Mouse (Mus musculus): ENCODE results near the gene Gal3st3. TPM values are rescaled to one million over a fixed set of nuclear protein-coding genes. Genes with fewer than 3 reads are reported as not detected.
A peak's percentile ranks its signal among the peaks of the same experiment; 100 is the strongest.

The Gal3st3 gene
- polyA plus RNA-seq, 1 experiment from 2014 or later = 8.9 TPM

- WGBS = 94% methylated on average over 5 of the region's 5 CpGs
- Histone ChIP-seq H3K4me3 (no peak overlapping the region), H3K9me3 (no peaks in the 10 kb centered on the region), H3K4me1 (peaks cover 24% of the 10 kb centered on the region), H3K27ac (no peak overlapping the region), H3K9ac (no peak overlapping the region), H3K27me3 (no peaks in the 10 kb centered on the region), H3K4me2 (no peak overlapping the region), H3K36me3 (peaks cover 60% of the 10 kb centered on the region)
- no peak for ATAC-seq (ENCODE audit: insufficient number of reproducible peaks, insufficient read depth, low FRiP score, low TSS enrichment, low read depth)
Measured at GRCm38 (mm10) chr19:5275736-5276135, 22.4 kb upstream of the Gal3st3 start.

- no peak overlapping the region for H3K27ac ChIP-seq
- H3K36me3 ChIP-seq = peaks cover 68% of the 10 kb centered on the region
- H3K4me2 ChIP-seq = no peak overlapping the region
- H3K4me3 ChIP-seq = no peak overlapping the region
- WGBS = 90% methylated on average over 2 of the region's 2 CpGs
- peaks cover 17% of the 10 kb centered on the region for H3K4me1 ChIP-seq
- no peaks in the 10 kb centered on the region for H3K9me3 ChIP-seq
- no peaks in the 10 kb centered on the region for H3K27me3 ChIP-seq
- no peak for ATAC-seq (ENCODE audit: insufficient number of reproducible peaks, insufficient read depth, low FRiP score, low TSS enrichment, low read depth)
- no peak overlapping the region for H3K9ac ChIP-seq
Measured at GRCm38 (mm10) chr19:5276531-5276930, 21.6 kb upstream of the Gal3st3 start.

DNA sequence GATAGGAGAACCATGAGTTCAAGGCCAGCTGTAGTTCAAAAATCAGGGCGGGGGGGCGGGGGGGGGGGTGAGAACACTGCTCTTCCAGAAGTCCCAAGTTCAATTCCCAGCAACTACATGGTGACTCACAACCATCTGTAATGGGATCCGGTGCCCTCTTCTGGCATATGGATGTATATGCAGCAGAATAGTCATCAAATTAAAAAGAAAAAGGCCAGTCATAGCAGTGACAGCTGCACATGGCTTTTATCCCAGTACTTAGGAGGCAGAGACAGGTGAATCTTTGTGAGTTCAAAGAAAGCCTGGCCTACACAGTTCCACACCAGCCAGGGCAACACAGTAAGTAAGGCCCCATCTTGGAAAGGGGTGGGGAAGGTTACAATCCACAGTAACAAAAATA lies 21.0 kb upstream of the Gal3st3 start:
- Histone ChIP-seq H3K4me2 (no peak overlapping the region), H3K9ac (no peak overlapping the region), H3K9me3 (no peaks in the 10 kb centered on the region), H3K27me3 (no peaks in the 10 kb centered on the region), H3K36me3 (peaks cover 75% of the 10 kb centered on the region), H3K27ac (no peak overlapping the region), H3K4me1 (peaks cover 11% of the 10 kb centered on the region), H3K4me3 (no peak overlapping the region)
- no peak for ATAC-seq (ENCODE audit: insufficient number of reproducible peaks, insufficient read depth, low FRiP score, low TSS enrichment, low read depth)
- WGBS = 94% methylated on average over 3 of the region's 3 CpGs

GRCm38 (mm10) chr19:5278381-5278780 lies 19.8 kb upstream of the Gal3st3 start:
- peaks cover 86% of the 10 kb centered on the region for H3K36me3 ChIP-seq
- no peak overlapping the region for H3K9ac ChIP-seq
- H3K27ac ChIP-seq = no peak overlapping the region
- ATAC-seq (ENCODE audit: insufficient number of reproducible peaks, insufficient read depth, low FRiP score, low TSS enrichment, low read depth) = no peak
- H3K4me3 ChIP-seq = no peak overlapping the region
- H3K4me1 ChIP-seq = peaks cover 10% of the 10 kb centered on the region
- no peaks in the 10 kb centered on the region for H3K9me3 ChIP-seq
- 79% methylated on average over 8 of the region's 8 CpGs for WGBS
- no peak overlapping the region for H3K4me2 ChIP-seq
- no peaks in the 10 kb centered on the region for H3K27me3 ChIP-seq

DNA sequence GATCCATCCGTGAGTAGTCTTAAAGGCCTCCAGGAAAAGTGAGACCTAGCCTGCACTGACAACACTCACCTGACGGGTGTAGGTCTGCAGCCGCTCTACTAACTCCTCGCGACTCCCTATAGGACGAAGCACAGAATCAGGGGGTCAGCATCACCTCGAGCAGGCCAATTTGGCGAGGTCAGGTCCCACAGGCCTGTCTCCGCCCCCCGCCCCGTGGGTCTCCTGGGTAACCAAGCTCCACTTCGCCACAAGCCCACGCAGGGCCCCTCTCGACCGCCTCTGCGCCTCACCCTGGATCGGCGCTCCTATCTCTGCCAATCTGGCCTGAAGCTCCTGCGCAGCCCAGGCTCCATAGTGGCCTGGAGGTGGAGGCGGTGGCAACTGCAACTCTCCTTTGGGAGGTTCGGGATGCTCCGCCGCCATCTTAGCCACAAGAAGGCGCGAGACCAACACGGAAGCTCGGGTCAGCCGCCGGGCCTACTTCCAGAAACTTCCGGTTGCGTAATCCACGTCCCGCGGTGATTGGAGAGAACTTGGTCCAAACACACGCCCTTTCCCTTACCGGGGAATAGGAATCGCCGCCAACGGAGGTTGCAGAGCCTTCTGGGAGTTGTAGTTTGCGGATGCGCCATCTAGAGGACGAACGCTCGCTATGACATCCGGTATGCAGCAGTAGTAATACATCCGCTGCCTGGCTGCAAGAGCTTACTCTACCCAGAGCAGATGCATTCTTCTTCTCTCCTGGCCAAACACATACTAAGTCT lies 3.0 kb upstream of the Gal3st3 start, which contains the start of gene Sf3b2:
Sf3b2 (minus strand) TSS at position 484 of the 764 bp plus-strand sequence.
- Histone ChIP-seq H3K4me1 (peaks cover 44% of the 10 kb centered on the region), H3K36me3 (peaks cover 33% of the 10 kb centered on the region), H3K27ac (peak within 1 kb of the TSS; percentile 89), H3K4me2 (peak within 1 kb of the TSS; percentile 94), H3K4me3 (peak within 1 kb of the TSS; percentile 78), H3K27me3 (no peaks in the 10 kb centered on the region), H3K9ac (peak within 1 kb of the TSS; percentile 94), H3K9me3 (no peaks in the 10 kb centered on the region)
- under 1% methylated on average over 46 of the region's 46 CpGs for WGBS
- peak; percentile 94 for ATAC-seq (ENCODE audit: insufficient number of reproducible peaks, insufficient read depth, low FRiP score, low TSS enrichment, low read depth)

DNA sequence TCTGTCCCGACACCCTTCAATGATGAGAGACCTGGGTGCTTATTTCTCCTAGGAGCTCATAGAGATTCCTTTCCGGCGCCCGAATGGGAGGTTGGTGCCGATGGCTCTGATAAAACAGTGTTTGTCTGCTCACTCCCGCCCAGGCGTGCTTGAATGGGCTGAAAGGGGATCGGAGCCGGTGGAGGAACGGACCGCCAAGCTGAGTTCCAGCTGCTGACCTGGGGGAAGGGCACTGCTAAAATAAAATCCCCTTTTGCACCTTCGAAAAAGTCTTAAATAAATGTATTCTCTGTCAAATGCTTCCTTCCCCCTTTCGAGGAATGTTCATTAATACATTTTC lies 2.4 kb upstream of the Gal3st3 start:
- Histone ChIP-seq H3K9me3 (no peaks in the 10 kb centered on the region), H3K36me3 (peaks cover 27% of the 10 kb centered on the region), H3K27ac (peak overlapping the region; percentile 89), H3K9ac (peak overlapping the region; percentile 94), H3K4me1 (peaks cover 44% of the 10 kb centered on the region), H3K4me3 (peak overlapping the region; percentile 78), H3K27me3 (no peaks in the 10 kb centered on the region), H3K4me2 (peak overlapping the region; percentile 94)
- whole genome bisulfite sequencing = 6% methylated on average over 13 of the region's 13 CpGs
- no peak for ATAC-seq (ENCODE audit: insufficient number of reproducible peaks, insufficient read depth, low FRiP score, low TSS enrichment, low read depth)

- H3K4me1 ChIP-seq = peaks cover 44% of the 10 kb centered on the region
- H3K27ac ChIP-seq = no peak overlapping the region
- H3K9me3 ChIP-seq = no peaks in the 10 kb centered on the region
- WGBS = 78% methylated on average over 5 of the region's 5 CpGs
- no peaks in the 10 kb centered on the region for H3K27me3 ChIP-seq
- no peak overlapping the region for H3K9ac ChIP-seq
- peaks cover 18% of the 10 kb centered on the region for H3K36me3 ChIP-seq
- no peak overlapping the region for H3K4me2 ChIP-seq
- H3K4me3 ChIP-seq = no peak overlapping the region
- ATAC-seq (ENCODE audit: insufficient number of reproducible peaks, insufficient read depth, low FRiP score, low TSS enrichment, low read depth) = no peak
Measured at GRCm38 (mm10) chr19:5296630-5297029, 1.5 kb upstream of the Gal3st3 start.

DNA sequence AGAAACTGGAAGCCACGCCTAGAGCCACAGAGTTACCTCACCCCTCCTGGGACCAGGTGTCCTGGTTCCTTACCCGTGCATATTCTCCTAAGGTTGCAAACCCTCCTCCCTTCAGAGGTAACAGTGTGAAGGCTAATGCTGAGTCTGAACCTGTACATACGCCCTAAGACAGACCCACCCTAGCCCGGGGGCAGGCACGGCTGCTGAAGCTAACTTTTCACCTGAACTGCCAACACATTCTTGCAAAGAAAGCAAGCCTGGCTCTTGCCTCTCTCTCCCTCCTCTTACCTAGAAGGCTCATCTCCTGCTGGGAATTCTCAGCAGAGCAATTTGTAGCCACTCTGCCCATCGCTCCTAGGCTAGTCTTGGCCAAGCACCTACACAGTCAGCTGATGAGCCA lies 2.5 kb downstream of the Gal3st3 start:
- H3K4me2 ChIP-seq = no peak overlapping the region
- no peak overlapping the region for H3K4me3 ChIP-seq
- WGBS = 66% methylated on average over 6 of the region's 6 CpGs
- no peaks in the 10 kb centered on the region for H3K27me3 ChIP-seq
- H3K27ac ChIP-seq = no peak overlapping the region
- H3K36me3 ChIP-seq = peaks cover 10% of the 10 kb centered on the region
- no peak for ATAC-seq (ENCODE audit: insufficient number of reproducible peaks, insufficient read depth, low FRiP score, low TSS enrichment, low read depth)
- no peaks in the 10 kb centered on the region for H3K9me3 ChIP-seq
- peaks cover 29% of the 10 kb centered on the region for H3K4me1 ChIP-seq
- no peak overlapping the region for H3K9ac ChIP-seq

GRCm38 (mm10) chr19:5302455-5302854 lies 4.3 kb downstream of the Gal3st3 start:
- Histone ChIP-seq H3K36me3 (peaks cover 24% of the 10 kb centered on the region), H3K4me3 (no peak overlapping the region), H3K27me3 (peaks cover 9% of the 10 kb centered on the region), H3K4me2 (no peak overlapping the region), H3K27ac (no peak overlapping the region), H3K9ac (no peak overlapping the region), H3K9me3 (peaks cover 7% of the 10 kb centered on the region; the same call in 1 of the 2 replicates), H3K4me1 (peaks cover 23% of the 10 kb centered on the region)
- 26% methylated on average over 4 of the region's 4 CpGs for WGBS
- ATAC-seq (ENCODE audit: insufficient number of reproducible peaks, insufficient read depth, low FRiP score, low TSS enrichment, low read depth) = no peak

- Histone ChIP-seq H3K4me2 (no peak overlapping the region), H3K27ac (no peak overlapping the region), H3K36me3 (peaks cover 31% of the 10 kb centered on the region), H3K27me3 (peaks cover 15% of the 10 kb centered on the region), H3K4me3 (no peak overlapping the region), H3K9me3 (peaks cover 8% of the 10 kb centered on the region; the same call in 1 of the 2 replicates), H3K9ac (no peak overlapping the region), H3K4me1 (peaks cover 5% of the 10 kb centered on the region; the same call in 1 of the 2 replicates)
- ATAC-seq (ENCODE audit: insufficient number of reproducible peaks, insufficient read depth, low FRiP score, low TSS enrichment, low read depth) = no peak
- WGBS = 79% methylated on average over 6 of the region's 6 CpGs
Measured at GRCm38 (mm10) chr19:5306279-5306678, 8.1 kb downstream of the Gal3st3 start.

GRCm38 (mm10) chr19:5306968-5307734 lies 9.0 kb downstream of the Gal3st3 start:
- 39% methylated on average over 98 of the region's 98 CpGs for WGBS
- Histone ChIP-seq H3K9me3 (peaks cover 8% of the 10 kb centered on the region; the same call in 1 of the 2 replicates), H3K4me2 (peak overlapping the region; percentile 55), H3K36me3 (peaks cover 31% of the 10 kb centered on the region), H3K27me3 (peaks cover 15% of the 10 kb centered on the region), H3K4me3 (peak overlapping the region; percentile 29), H3K4me1 (peaks cover 5% of the 10 kb centered on the region; the same call in 1 of the 2 replicates), H3K27ac (no peak overlapping the region), H3K9ac (no peak overlapping the region)
- ATAC-seq (ENCODE audit: insufficient number of reproducible peaks, insufficient read depth, low FRiP score, low TSS enrichment, low read depth) = no peak

Data from embryonic facial prominence, embryonic 13.5 days (tissue).